Mouse (Mus musculus) ES-Bruce4 (cell line): ENCODE results near the gene Stoml1. TPM values are rescaled to one million over a fixed set of nuclear protein-coding genes. Genes with fewer than 3 reads are reported as not detected.

Source experiments
- H3K27ac ChIP-seq: 2 replicates; pipeline ENCODE4 v1.5.1; 2012; ENCODE audit warnings: low read length, inconsistent platforms; ENCODE audit not compliant: insufficient read depth
- H3K27me3 ChIP-seq: 2 replicates; pipeline ENCODE4 v1.6.1; 2012; ENCODE audit warnings: mild to moderate bottlenecking, low read length, inconsistent platforms; ENCODE audit not compliant: control insufficient read depth, poor library complexity, insufficient read depth, severe bottlenecking
- H3K36me3 ChIP-seq: 2 replicates; pipeline ENCODE4 v1.6.1; 2012; ENCODE audit warnings: inconsistent platforms, mild to moderate bottlenecking, low read length, moderate library complexity; ENCODE audit not compliant: control insufficient read depth, poor library complexity, insufficient read depth, severe bottlenecking
- H3K4me1 ChIP-seq: one replicate; pipeline ENCODE4 v1.8.1; 2011; ENCODE audit warnings: low read length; ENCODE audit not compliant: control insufficient read depth, insufficient read depth
- H3K4me3 ChIP-seq: 2 replicates; pipeline ENCODE4 v1.5.1; 2011; ENCODE audit warnings: low read depth, mild to moderate bottlenecking, low read length
- H3K9ac ChIP-seq: 2 replicates; pipeline ENCODE4 v1.6.1; 2012; ENCODE audit warnings: low read depth, mild to moderate bottlenecking, inconsistent platforms; ENCODE audit not compliant: poor library complexity, severe bottlenecking
- H3K9me3 ChIP-seq: replicated peaks from 2 replicates; pipeline ENCODE4 v1.6.1; 2012; ENCODE audit warnings: mild to moderate bottlenecking, low read length, inconsistent platforms; ENCODE audit not compliant: control insufficient read depth, poor library complexity, insufficient read depth, severe bottlenecking
- CTCF ChIP-seq: IDR thresholded peaks from one replicate; pipeline ENCODE4 v1.8.1; 2011; ENCODE audit warnings: low read depth, low read length
- EP300 ChIP-seq: IDR thresholded peaks from 2 replicates; pipeline ENCODE4 v1.6.1; 2011; ENCODE audit warnings: low read depth, low read length; ENCODE audit not compliant: insufficient read depth
- POLR2A ChIP-seq: IDR thresholded peaks from one replicate; pipeline ENCODE4 v1.8.1; 2011; ENCODE audit warnings: low read length; ENCODE audit not compliant: insufficient read depth
- polyA plus RNA-seq: library from polyadenylated mRNA; stranded (reverse); fragments of >200 nt; gene quantifications from 2 replicates; pipeline ENCODE4 v1.2.4, GENCODE M21; 2011; ENCODE audit warnings: low read depth; ENCODE audit not compliant: missing spikeins, insufficient read depth, insufficient read length

Stoml1 gene
- polyA plus RNA-seq, 1 experiment: 24.6 TPM

- Histone ChIP-seq H3K4me3 (no peak overlapping the region), H3K27me3 (no peaks in the 10 kb centered on the region), H3K9me3 (no peaks in the 10 kb centered on the region), H3K27ac (no peak overlapping the region), H3K36me3 (peaks cover 56% of the 10 kb centered on the region), H3K4me1 (peaks cover 15% of the 10 kb centered on the region), H3K9ac (no peak overlapping the region)
- no peak for TF ChIP-seq POLR2A
- TF ChIP-seq CTCF: peak; percentile 79
Measured at GRCm38 (mm10) chr9:58220218-58220903, 32.6 kb upstream of the Stoml1 start.

- H3K27ac ChIP-seq: no peak overlapping the region
- H3K9ac ChIP-seq: no peak overlapping the region
- peaks cover under 1% of the 10 kb centered on the region for H3K4me1 ChIP-seq
- TF ChIP-seq EP300 (no peak), CTCF (no peak), POLR2A (no peak)
- no peaks in the 10 kb centered on the region for H3K9me3 ChIP-seq
- H3K27me3 ChIP-seq: no peaks in the 10 kb centered on the region
- no peak overlapping the region for H3K4me3 ChIP-seq
- H3K36me3 ChIP-seq: peaks cover 88% of the 10 kb centered on the region
Measured at GRCm38 (mm10) chr9:58224356-58224755, 28.6 kb upstream of the Stoml1 start.

GRCm38 (mm10) chr9:58225915-58226913 is 26.8 kb upstream of the Stoml1 start:
- TF ChIP-seq CTCF (peak; percentile 44), POLR2A (no peak)
- H3K9me3 ChIP-seq: no peaks in the 10 kb centered on the region
- H3K4me1 ChIP-seq: no peaks in the 10 kb centered on the region
- no peaks in the 10 kb centered on the region for H3K27me3 ChIP-seq
- H3K27ac ChIP-seq: no peak overlapping the region
- H3K9ac ChIP-seq: no peak overlapping the region
- no peak overlapping the region for H3K4me3 ChIP-seq
- peaks cover 89% of the 10 kb centered on the region for H3K36me3 ChIP-seq

DNA sequence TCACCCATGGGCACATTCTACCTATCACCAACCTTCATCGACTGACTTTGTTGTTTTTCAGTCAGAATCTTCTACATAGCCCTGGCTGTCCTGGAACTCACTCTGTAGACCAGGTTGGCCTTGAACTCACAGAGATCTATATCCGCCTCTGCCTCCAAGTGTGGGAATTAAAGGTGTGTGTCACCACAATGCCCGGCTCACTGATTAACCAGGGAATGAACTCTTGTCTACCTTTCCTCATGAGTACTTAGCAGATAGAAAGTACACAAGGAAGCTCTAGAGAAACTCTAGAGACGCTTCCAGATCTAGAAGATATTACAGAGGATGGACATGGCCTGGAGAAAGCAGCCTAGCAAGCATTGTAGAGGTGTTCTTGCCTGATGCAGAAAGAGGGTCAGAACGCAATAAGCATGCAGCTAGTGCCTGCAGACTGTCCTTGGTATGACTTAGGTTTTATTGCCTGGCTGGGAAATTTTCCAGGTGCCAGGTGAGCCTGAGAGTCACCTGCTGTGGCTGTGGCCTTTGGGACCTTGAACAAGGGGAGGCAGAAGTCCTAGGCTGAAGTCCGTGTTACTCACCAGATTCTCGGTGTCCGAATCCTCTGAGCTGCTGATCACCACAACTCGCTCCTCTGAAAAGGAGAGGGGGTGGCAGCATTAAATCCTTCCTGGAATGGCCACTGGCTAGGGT is 24.0 kb upstream of the Stoml1 start:
- no peaks in the 10 kb centered on the region for H3K27me3 ChIP-seq

GRCm38 (mm10) chr9:58231746-58232145 is 21.2 kb upstream of the Stoml1 start:
- Histone ChIP-seq H3K27ac (no peak overlapping the region), H3K27me3 (no peaks in the 10 kb centered on the region), H3K9ac (no peak overlapping the region), H3K9me3 (no peaks in the 10 kb centered on the region), H3K4me1 (no peaks in the 10 kb centered on the region), H3K4me3 (no peak overlapping the region), H3K36me3 (peaks cover 79% of the 10 kb centered on the region)
- no peak for TF ChIP-seq POLR2A
- TF ChIP-seq CTCF: no peak
- TF ChIP-seq EP300: no peak

More for the DNA sequence above, 24.0 kb upstream of the Stoml1 start:
- Histone ChIP-seq H3K4me1 (no peaks in the 10 kb centered on the region), H3K27ac (no peak overlapping the region), H3K36me3 (peaks cover 94% of the 10 kb centered on the region), H3K9ac (no peak overlapping the region), H3K4me3 (no peak overlapping the region), H3K9me3 (no peaks in the 10 kb centered on the region)
- TF ChIP-seq CTCF (no peak), POLR2A (no peak), EP300 (no peak)
